ENCODE assay signal across 1 mouse cellular context in the genomic region with DNA sequence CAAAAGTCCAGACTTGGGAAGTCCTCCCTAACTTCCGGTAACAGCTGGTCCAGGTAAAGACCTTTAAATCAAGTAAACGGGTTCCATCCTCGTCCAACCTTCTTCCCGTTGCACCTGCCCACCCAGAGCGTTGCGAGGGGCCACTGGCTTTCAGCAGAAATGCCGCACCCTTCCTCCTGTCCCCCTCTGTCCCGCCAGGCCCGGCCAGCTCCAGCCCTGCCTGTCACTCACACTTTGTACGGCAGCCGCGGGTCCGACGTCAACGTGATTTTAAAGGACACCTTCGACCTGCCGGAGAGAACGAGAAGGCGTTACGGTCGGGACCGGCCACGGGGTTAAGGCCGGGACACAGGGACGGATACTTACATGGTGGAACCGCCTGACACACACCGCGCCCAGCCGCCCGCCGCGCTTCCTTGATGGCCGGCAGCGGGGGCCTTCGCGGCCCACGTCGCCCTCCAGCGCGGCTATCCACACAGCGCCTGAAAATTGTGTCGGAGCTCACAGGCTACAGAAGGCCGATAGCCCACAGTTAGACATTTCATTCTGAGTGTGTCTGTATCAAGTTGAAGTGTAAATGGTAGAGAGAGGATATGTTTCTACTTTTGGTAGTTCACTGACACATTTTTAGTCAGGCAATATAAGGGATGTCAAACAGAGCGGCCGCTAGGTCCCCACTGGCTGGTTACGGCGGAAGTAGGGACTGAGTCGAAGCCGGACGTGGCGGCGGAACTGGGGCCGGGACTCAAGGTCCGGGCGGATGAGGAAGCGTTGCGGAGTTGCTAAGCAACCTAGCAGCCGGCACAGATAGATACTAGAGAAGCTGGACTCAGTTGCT.
A peak's percentile ranks its signal among the peaks of the same experiment; 100 is the strongest.
TF ChIP-seq lines count a peak whose summit lies in the region.

A gene (minus strand): TSS at position 448 of the 838 bp plus-strand sequence.

TF ChIP-seq in CH12.LX, 34 proteins besides CTCF, POLR2A, EP300 and RAD21 (continued from another document):
- TF ChIP-seq JUN (IDR thresholded peaks at IDR 0.05; ENCODE audit: insufficient read depth, low read depth, low read length) (no peak), ZC3H11A (IDR thresholded peaks at IDR 0.05; ENCODE audit: low read depth, low read length) (no peak), TBP (conservative IDR thresholded peaks at IDR 0.05; ENCODE audit: low read depth, low read length) (peak; percentile 30; the same call in 1 of the 2 replicates), CHD2 (IDR thresholded peaks at IDR 0.05; ENCODE audit: low read length) (no peak), MAFK (IDR thresholded peaks at IDR 0.05; ENCODE audit: insufficient replicate concordance, low read length) (no peak), USF2 (conservative IDR thresholded peaks at IDR 0.05; ENCODE audit: low read depth, low read length) (no peak), MXI1 (IDR thresholded peaks at IDR 0.05; ENCODE audit: low read depth, low read length) (peak; percentile 75), ZNF384 (IDR thresholded peaks at IDR 0.05; ENCODE audit: low read depth, low read length) (no peak), SIN3A (IDR thresholded peaks at IDR 0.05; ENCODE audit: low read length) (peak; percentile 82; the same call in 1 of the 2 replicates), PAX5 (IDR thresholded peaks at IDR 0.05; ENCODE audit: low read length) (no peak), RCOR1 (conservative IDR thresholded peaks at IDR 0.05; ENCODE audit: low read depth, low read length) (no peak), USF1 (IDR thresholded peaks at IDR 0.05; ENCODE audit: low read depth, low read length) (no peak), MYC (IDR thresholded peaks at IDR 0.05; ENCODE audit: low read depth, low read length) (0 out of 2 replicates have a peak, but pooled peaks have one; percentile 49), GABPA (IDR thresholded peaks at IDR 0.05; ENCODE audit: insufficient replicate concordance, low read depth, low read length) (no peak; the same call in 1 of the 2 replicates), JUND (conservative IDR thresholded peaks at IDR 0.05; ENCODE audit: low read depth, low read length) (no peak), KAT2A (IDR thresholded peaks at IDR 0.05; ENCODE audit: insufficient replicate concordance, low read length) (0 out of 2 replicates have a peak, but pooled peaks have one; percentile 78), ZKSCAN1 (IDR thresholded peaks at IDR 0.05; ENCODE audit: borderline replicate concordance, low read depth, low read length) (no peak), ELF1 (IDR thresholded peaks at IDR 0.05; ENCODE audit: low read depth, low read length) (peak; percentile 93), MAX (IDR thresholded peaks at IDR 0.05; ENCODE audit: low read length) (peak; percentile 100), HCFC1 (IDR thresholded peaks at IDR 0.05; ENCODE audit: low read depth, low read length) (peak; percentile 90), NELFE (IDR thresholded peaks at IDR 0.05; ENCODE audit: low read depth, low read length) (peak; percentile 50; the same call in 1 of the 2 replicates)
TF ChIP-seq in CH12.LX: peak in this region for 11.
